Mouse (Mus musculus) stomach, postnatal 0 days (tissue): Measurements from ENCODE around the gene Ldb3.

Experiments used
- CTCF ChIP-seq: IDR thresholded peaks from 2 replicates; pipeline ENCODE4 v1.5.1; 2016; ENCODE audit warnings: antibody characterized with exemption, low read depth, mild to moderate bottlenecking, moderate library complexity
- EP300 ChIP-seq: optimal IDR thresholded peaks from 2 replicates; pipeline ENCODE3; 2016; ENCODE audit warnings: antibody characterized with exemption

GRCm38 (mm10) chr14:34611591-34611990, 23.1 kb upstream of the Ldb3 start:
- TF ChIP-seq EP300 = no peak
- no peak for TF ChIP-seq CTCF
